Mouse (Mus musculus) cerebellum, postnatal 10 days (tissue): Measurements from ENCODE around the gene Gm42742.

ENCODE experiments used
- DNase-seq, 2 experiments: peaks; one replicate each; pipeline ENCODE4 v3.0.0; 2021; ENCODE audit warnings: mixed read lengths in 2 of 2

Gene Gm42742

GRCm38 (mm10) chr7:127020901-127021562 is at the start of gene Gm42742, which contains the start of gene Prrt2:
Gene Gm42742, minus strand, starts transcription at chr7:127021097.
Gene Prrt2, minus strand, starts transcription at chr7:127021211.
- DNase-seq = peak; percentile 85 to 87

GRCm38 (mm10) chr7:127066317-127066716 is 45.4 kb upstream of the Gm42742 start:
- no peak for DNase-seq

- DNase-seq = no peak
Observed at GRCm38 (mm10) chr7:127065538-127065937, 44.6 kb upstream of the Gm42742 start.

GRCm38 (mm10) chr7:127055026-127055585 is 34.2 kb upstream of the Gm42742 start:
- DNase-seq = no peak

GRCm38 (mm10) chr7:127041851-127042672 is 21.2 kb upstream of the Gm42742 start, which contains the start of gene Kif22:
Gene Kif22, minus strand, starts transcription at chr7:127042471.
- peak; percentile 95 for DNase-seq

GRCm38 (mm10) chr7:127031244-127031643 is 10.3 kb upstream of the Gm42742 start:
- DNase-seq = no peak

GRCm38 (mm10) chr7:127030172-127030571 is 9.3 kb upstream of the Gm42742 start:
- no peak for DNase-seq

GRCm38 (mm10) chr7:127027885-127028284 is 7.0 kb upstream of the Gm42742 start:
- no peak for DNase-seq

- DNase-seq = peak; percentile 100
Observed at GRCm38 (mm10) chr7:127026984-127027726, 6.3 kb upstream of the Gm42742 start, which contains the start of gene Maz. Gene Maz, minus strand, starts transcription at chr7:127027037.

- peak in 1 of 2 experiments; percentile 95 for DNase-seq
Observed at GRCm38 (mm10) chr7:127026616-127026983, 5.7 kb upstream of the Gm42742 start.

- DNase-seq = peak; percentile 86 to 88
Observed at GRCm38 (mm10) chr7:127026161-127026600, 5.3 kb upstream of the Gm42742 start.

GRCm38 (mm10) chr7:127025556-127026160 is 4.8 kb upstream of the Gm42742 start:
- DNase-seq = peak; percentile 76 to 77

- peak; percentile 88 to 90 for DNase-seq
Observed at GRCm38 (mm10) chr7:127024755-127025555, 4.1 kb upstream of the Gm42742 start.

- peak in 1 of 2 experiments; percentile 38 for DNase-seq
Observed at GRCm38 (mm10) chr7:127023896-127024690, 3.2 kb upstream of the Gm42742 start.

- DNase-seq = peak in 1 of 2 experiments; percentile 45
Observed at GRCm38 (mm10) chr7:127023272-127023691, 2.4 kb upstream of the Gm42742 start.

GRCm38 (mm10) chr7:127022528-127023271 is 1.8 kb upstream of the Gm42742 start:
- DNase-seq = peak in 1 of 2 experiments; percentile 17

GRCm38 (mm10) chr7:127021563-127022527 is 948 bp upstream of the Gm42742 start:
- DNase-seq = peak in 1 of 2 experiments; percentile 13

GRCm38 (mm10) chr7:127020491-127020890 is 406 bp downstream of the Gm42742 start:
- DNase-seq = no peak
